18 mouse cellular contexts compared by ENCODE assay signal in the genomic region with DNA sequence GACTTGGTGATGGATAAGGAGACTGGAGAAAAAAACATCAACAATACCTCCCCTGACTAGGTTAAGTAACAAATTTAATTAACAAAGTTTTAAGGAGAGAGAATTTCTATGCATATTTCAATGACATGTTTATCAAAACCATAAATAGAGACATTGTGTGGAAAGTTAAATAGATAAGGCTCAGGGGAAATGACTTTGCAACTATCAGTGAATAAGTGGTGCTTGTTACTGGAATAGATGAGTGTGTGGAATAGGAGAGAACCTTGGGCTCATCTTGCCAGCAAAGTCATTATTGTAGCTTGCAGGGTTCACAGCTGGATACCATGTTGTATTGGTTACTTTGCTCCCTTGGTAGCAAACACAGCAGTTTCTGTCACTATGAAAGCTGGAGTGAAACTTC. TPM values are rescaled to one million over a fixed set of nuclear protein-coding genes. Genes with fewer than 3 reads are reported as not detected.
"Had no signal": no experiment of that assay in that cellular context is flagged by ENCODE, and none has a peak within 500 bp of the region (broad histone marks: within the 10 kb centered on the region; RNA-seq: fewer than 3 reads in every experiment).

No protein-coding gene starts in this region.

- ATAC-seq: liver, postnatal 0 days; lung, postnatal 0 days; midbrain, embryonic 15.5 days had no signal

- H3K4me1 ChIP-seq: liver, embryonic 13.5 days; liver, embryonic 15.5 days; lung, embryonic 15.5 days; midbrain, embryonic 12.5 days; midbrain, embryonic 15.5 days; neural tube, embryonic 12.5 days had no signal

- H3K27ac ChIP-seq: liver, embryonic 13.5 days; liver, embryonic 15.5 days; lung, embryonic 15.5 days; macrophage; midbrain, embryonic 12.5 days; midbrain, embryonic 15.5 days; neural tube, embryonic 12.5 days had no signal

- H3K27me3 ChIP-seq: liver, embryonic 13.5 days; liver, embryonic 15.5 days; lung, embryonic 15.5 days; midbrain, embryonic 12.5 days; midbrain, embryonic 15.5 days; neural tube, embryonic 12.5 days had no signal

- H3K4me3 ChIP-seq: liver, embryonic 13.5 days; liver, embryonic 15.5 days; lung, embryonic 15.5 days; midbrain, embryonic 12.5 days; midbrain, embryonic 15.5 days; neural tube, embryonic 12.5 days had no signal

- H3K36me3 ChIP-seq: liver, embryonic 13.5 days; liver, embryonic 15.5 days; lung, embryonic 15.5 days; midbrain, embryonic 12.5 days; midbrain, embryonic 15.5 days; neural tube, embryonic 12.5 days had no signal

- H3K9ac ChIP-seq: liver, embryonic 13.5 days; liver, embryonic 15.5 days; liver, postnatal 0 days; lung, embryonic 15.5 days; midbrain, embryonic 12.5 days; midbrain, embryonic 15.5 days; neural tube, embryonic 12.5 days had no signal

- DNase-seq: liver, embryonic 13.5 days; liver, postnatal 0 days; lung, adult 2 months; lung, postnatal 14 days; lung, postnatal 36 days; right cerebral cortex, postnatal 14 days; spleen, adult 18-20 months; thymus, adult 18-20 months; thymus, postnatal 14 days; thymus, postnatal 36 days had no signal

- H3K9me3 ChIP-seq: liver, embryonic 13.5 days; liver, embryonic 15.5 days; lung, embryonic 15.5 days; midbrain, embryonic 12.5 days; midbrain, embryonic 15.5 days; neural tube, embryonic 12.5 days had no signal

- H3K4me2 ChIP-seq: liver, embryonic 13.5 days; liver, embryonic 15.5 days; lung, embryonic 15.5 days; midbrain, embryonic 12.5 days; midbrain, embryonic 15.5 days; neural tube, embryonic 12.5 days had no signal

RNA-seq across cellular contexts. Expression of a gene that starts 59.7 kb away (rescaled TPM):
- total RNA-seq: neutrophil, adult 5-6 weeks had no signal
- polyA plus RNA-seq: macrophage had no signal
